20 mouse cellular contexts compared by ENCODE assay signal in the genomic region with DNA sequence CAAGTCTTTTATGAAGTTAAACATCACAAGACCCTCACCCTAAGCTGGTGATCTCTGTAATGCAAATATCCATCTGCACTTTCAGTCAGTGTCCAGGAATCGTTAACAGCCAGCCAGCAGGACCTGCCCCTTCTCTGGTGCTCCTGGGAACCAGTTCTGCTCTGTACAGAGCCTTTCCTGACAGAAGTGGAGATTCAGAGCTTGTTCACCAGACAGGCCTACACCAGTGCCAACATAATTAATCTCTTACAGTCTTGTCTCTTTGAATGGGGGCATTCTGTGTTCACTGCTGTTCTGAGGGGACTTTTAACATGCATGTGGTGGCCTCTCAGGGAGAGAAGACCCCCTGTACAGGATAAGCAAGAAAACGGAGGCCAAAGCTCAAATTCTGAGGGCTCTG. TPM values are rescaled to one million over a fixed set of nuclear protein-coding genes. Genes with fewer than 3 reads are reported as not detected.
DNase-seq lines count a peak whose midpoint lies in the region; ATAC-seq and TF ChIP-seq lines count a peak whose summit lies in the region.
"Had no signal": no experiment of that assay in that cellular context is flagged by ENCODE, and none has a peak within 500 bp of the region (broad histone marks: within the 10 kb centered on the region; RNA-seq: fewer than 3 reads in every experiment).

No protein-coding gene starts in this region.

- H3K36me3 ChIP-seq in hindbrain, postnatal 0 days (ENCODE audit: insufficient read depth, low read length): no peaks in the 10 kb centered on the region
- no peaks in the 10 kb centered on the region for H3K36me3 ChIP-seq in hindbrain, embryonic 13.5 days
- H3K36me3 ChIP-seq in midbrain, embryonic 15.5 days (replicated peaks): no peaks in the 10 kb centered on the region
- no peaks in the 10 kb centered on the region for H3K36me3 ChIP-seq in midbrain, embryonic 11.5 days (ENCODE audit: control insufficient read depth, insufficient read depth, low read length)
- no peaks in the 10 kb centered on the region for H3K36me3 ChIP-seq in neural tube, embryonic 14.5 days (ENCODE audit: control insufficient read depth, insufficient read depth, low read length)
- H3K36me3 ChIP-seq in liver, embryonic 11.5 days (ENCODE audit: control insufficient read depth, insufficient read depth, low read length): no peaks in the 10 kb centered on the region
- H3K36me3 ChIP-seq: embryonic facial prominence, embryonic 12.5 days had no signal

- H3K4me1 ChIP-seq in hindbrain, postnatal 0 days (ENCODE audit: insufficient read depth, low read length): no peaks in the 10 kb centered on the region
- H3K4me1 ChIP-seq in hindbrain, embryonic 13.5 days (replicated peaks): no peaks in the 10 kb centered on the region; the same call in 1 of the 2 replicates
- no peaks in the 10 kb centered on the region for H3K4me1 ChIP-seq in midbrain, embryonic 15.5 days
- no peaks in the 10 kb centered on the region for H3K4me1 ChIP-seq in midbrain, embryonic 11.5 days (ENCODE audit: control insufficient read depth, insufficient read depth, low read length)
- no peaks in the 10 kb centered on the region for H3K4me1 ChIP-seq in neural tube, embryonic 14.5 days (ENCODE audit: control insufficient read depth, insufficient read depth, low read length)
- no peaks in the 10 kb centered on the region for H3K4me1 ChIP-seq in liver, embryonic 11.5 days (replicated peaks; ENCODE audit: control insufficient read depth, insufficient read depth, low read length)

- H3K4me3 ChIP-seq in hindbrain, postnatal 0 days (ENCODE audit: low read length): no peak overlapping the region
- H3K4me3 ChIP-seq in hindbrain, embryonic 13.5 days: no peak overlapping the region
- H3K4me3 ChIP-seq in midbrain, embryonic 15.5 days: no peak overlapping the region
- H3K4me3 ChIP-seq in midbrain, embryonic 11.5 days (ENCODE audit: low read depth, low read length): no peak overlapping the region
- no peak overlapping the region for H3K4me3 ChIP-seq in neural tube, embryonic 14.5 days (ENCODE audit: low read depth, low read length)
- H3K4me3 ChIP-seq in liver, embryonic 11.5 days (ENCODE audit: low read depth, low read length): no peak overlapping the region
- H3K4me3 ChIP-seq: embryonic facial prominence, embryonic 12.5 days; gastrocnemius, adult 2 months; heart, embryonic 10.5 days had no signal

- 38% methylated on average over 2 of the region's 2 CpGs for WGBS in hindbrain, postnatal 0 days
- WGBS in hindbrain, embryonic 13.5 days: 50% methylated on average over 2 of the region's 2 CpGs
- WGBS in midbrain, embryonic 15.5 days: 49% methylated on average over 2 of the region's 2 CpGs
- 77% methylated on average over 2 of the region's 2 CpGs for WGBS in midbrain, embryonic 11.5 days
- WGBS in neural tube, embryonic 14.5 days: 34% methylated on average over 2 of the region's 2 CpGs
- 69% methylated on average over 2 of the region's 2 CpGs for WGBS in liver, embryonic 11.5 days

- peak; percentile 77 for DNase-seq in heart, adult 11 months
- DNase-seq in heart, adult 8-10 months (ENCODE audit: low spot score): no peak
- DNase-seq in hindbrain, postnatal 0 days (ENCODE audit: low spot score): no peak
- no peak for DNase-seq in midbrain, embryonic 11.5 days (ENCODE audit: low spot score, missing footprints)
- no peak for DNase-seq in liver, embryonic 11.5 days (ENCODE audit: low spot score)
- DNase-seq: adrenal gland, postnatal 10 days; cerebellum, adult 11-12 months; cerebellum, adult 9-10 months; cerebellum, postnatal 25 days; forebrain, postnatal 0 days; gastrocnemius, adult 2 months; gastrocnemius, postnatal 25 days; heart, postnatal 10 days; heart, postnatal 4 days had no signal

- peak; percentile 64; the same call in 1 of the 2 replicates for ATAC-seq in hindbrain, postnatal 0 days
- no peak for ATAC-seq in hindbrain, embryonic 13.5 days (ENCODE audit: low FRiP score)
- ATAC-seq in midbrain, embryonic 15.5 days (replicated peaks): 0 out of 2 replicates have a peak, but pooled peaks have one; percentile 27
- no peak for ATAC-seq in midbrain, embryonic 11.5 days (ENCODE audit: low FRiP score)
- ATAC-seq in neural tube, embryonic 14.5 days (ENCODE audit: low read depth): peak; percentile 76; the same call in 1 of the 2 replicates
- no peak for ATAC-seq in liver, embryonic 11.5 days (replicated peaks; ENCODE audit: low FRiP score)
- ATAC-seq: forebrain, postnatal 0 days; inflammation-experienced regulatory T-cells, adult 6 months had no signal

- no peak overlapping the region for H3K9ac ChIP-seq in hindbrain, postnatal 0 days (replicated peaks; ENCODE audit: low read length)
- no peak overlapping the region for H3K9ac ChIP-seq in hindbrain, embryonic 13.5 days
- no peak overlapping the region for H3K9ac ChIP-seq in midbrain, embryonic 15.5 days
- no peak overlapping the region for H3K9ac ChIP-seq in midbrain, embryonic 11.5 days (ENCODE audit: low read length)
- H3K9ac ChIP-seq in neural tube, embryonic 14.5 days (replicated peaks; ENCODE audit: low read depth, low read length): no peak overlapping the region
- H3K9ac ChIP-seq in liver, embryonic 11.5 days (ENCODE audit: low read depth, low read length): no peak overlapping the region
- H3K9ac ChIP-seq: embryonic facial prominence, embryonic 12.5 days; forebrain, postnatal 0 days had no signal

- TF ChIP-seq CTCF in hindbrain, postnatal 0 days (IDR thresholded peaks at IDR 0.05; ENCODE audit: low read depth): no peak

- no peaks in the 10 kb centered on the region for H3K27me3 ChIP-seq in hindbrain, postnatal 0 days (ENCODE audit: insufficient read depth, low read length)
- no peaks in the 10 kb centered on the region for H3K27me3 ChIP-seq in hindbrain, embryonic 13.5 days
- no peaks in the 10 kb centered on the region for H3K27me3 ChIP-seq in midbrain, embryonic 15.5 days (replicated peaks)
- H3K27me3 ChIP-seq in midbrain, embryonic 11.5 days (ENCODE audit: control insufficient read depth, insufficient read depth, low read length): no peaks in the 10 kb centered on the region
- H3K27me3 ChIP-seq in neural tube, embryonic 14.5 days (ENCODE audit: control insufficient read depth, insufficient read depth, low read length): no peaks in the 10 kb centered on the region
- no peaks in the 10 kb centered on the region for H3K27me3 ChIP-seq in liver, embryonic 11.5 days (replicated peaks; ENCODE audit: control insufficient read depth, insufficient read depth, low read length)
- H3K27me3 ChIP-seq: embryonic facial prominence, embryonic 12.5 days had no signal

- H3K9me3 ChIP-seq in hindbrain, postnatal 0 days (ENCODE audit: low read length): no peaks in the 10 kb centered on the region
- H3K9me3 ChIP-seq in hindbrain, embryonic 13.5 days: peaks cover 10% of the 10 kb centered on the region; the same call in 1 of the 2 replicates
- no peaks in the 10 kb centered on the region for H3K9me3 ChIP-seq in midbrain, embryonic 15.5 days
- H3K9me3 ChIP-seq in midbrain, embryonic 11.5 days (ENCODE audit: control insufficient read depth, low read length): no peaks in the 10 kb centered on the region
- H3K9me3 ChIP-seq in neural tube, embryonic 14.5 days (ENCODE audit: control insufficient read depth, low read length): no peaks in the 10 kb centered on the region
- H3K9me3 ChIP-seq in liver, embryonic 11.5 days (ENCODE audit: control insufficient read depth, low read length): peaks cover 5% of the 10 kb centered on the region
- H3K9me3 ChIP-seq: embryonic facial prominence, embryonic 12.5 days; heart, embryonic 10.5 days had no signal

- H3K4me2 ChIP-seq in hindbrain, postnatal 0 days (ENCODE audit: low read depth, low read length): no peak overlapping the region
- no peak overlapping the region for H3K4me2 ChIP-seq in hindbrain, embryonic 13.5 days
- no peak overlapping the region for H3K4me2 ChIP-seq in midbrain, embryonic 15.5 days
- H3K4me2 ChIP-seq in midbrain, embryonic 11.5 days: no peak overlapping the region
- H3K4me2 ChIP-seq in neural tube, embryonic 14.5 days (ENCODE audit: low read depth, low read length): no peak overlapping the region
- H3K4me2 ChIP-seq in liver, embryonic 11.5 days: no peak overlapping the region
- H3K4me2 ChIP-seq: embryonic facial prominence, embryonic 12.5 days had no signal

- H3K27ac ChIP-seq in hindbrain, postnatal 0 days: no peak overlapping the region; the same call in 1 of the 2 replicates
- H3K27ac ChIP-seq in hindbrain, embryonic 13.5 days: no peak overlapping the region
- no peak overlapping the region for H3K27ac ChIP-seq in midbrain, embryonic 15.5 days
- no peak overlapping the region for H3K27ac ChIP-seq in midbrain, embryonic 11.5 days (ENCODE audit: low read depth, low read length)
- no peak overlapping the region for H3K27ac ChIP-seq in neural tube, embryonic 14.5 days (ENCODE audit: low read depth, low read length)
- H3K27ac ChIP-seq in liver, embryonic 11.5 days (ENCODE audit: low read depth, low read length): no peak overlapping the region
- H3K27ac ChIP-seq: embryonic facial prominence, embryonic 12.5 days; gastrocnemius, adult 2 months; heart, embryonic 10.5 days had no signal

RNA-seq across cellular contexts. Expression of gene Tec, which starts 29.3 kb away (rescaled TPM):
- 10 to 100 TPM; 13.2 to 14.5 (median 13.5) TPM for total RNA-seq in heart, adult 8-10 months (2022)
- total RNA-seq in hindbrain, postnatal 0 days (2014; rRNA removed): 3.0 and 4.9 TPM in 2 replicates
- polyA plus RNA-seq in hindbrain, postnatal 0 days (2015; fragmentation: Nextera tagmentation; extraction: Ambion mirVana): 3.6 and 5.0 TPM in 2 replicates
- polyA plus RNA-seq in hindbrain, embryonic 13.5 days (2015; fragmentation: Nextera tagmentation; extraction: Ambion mirVana): 7.0 and 9.8 TPM in 2 replicates
- 5.8 and 6.4 TPM in 2 replicates for polyA plus RNA-seq in midbrain, embryonic 15.5 days (2015; fragmentation: Nextera tagmentation; extraction: Ambion mirVana)
- 3.3 and 4.5 TPM in 2 replicates for polyA plus RNA-seq in midbrain, embryonic 11.5 days (2014; fragmentation: Nextera tagmentation; extraction: Ambion mirVana)
- polyA plus RNA-seq in neural tube, embryonic 14.5 days (2014; fragmentation: Nextera tagmentation; extraction: Ambion mirVana): 5.8 and 10.8 TPM in 2 replicates
- 7.9 and 8.9 TPM in 2 replicates for polyA plus RNA-seq in liver, embryonic 11.5 days (2014; fragmentation: Nextera tagmentation; extraction: Ambion mirVana)

Comparison
In these comparisons a context has a peak if more than half of its experiments do, and no peak if none do; other contexts are left out.
1. ATAC-seq: peak in hindbrain, postnatal 0 days (single experiment), midbrain, embryonic 15.5 days (single experiment) and neural tube, embryonic 14.5 days (single experiment); none in hindbrain, embryonic 13.5 days (single experiment), midbrain, embryonic 11.5 days (single experiment) and liver, embryonic 11.5 days (single experiment).